10 mouse cellular contexts compared by ENCODE assay signal in genomic region chr10:86700251-86700650, GRCm38 (mm10). TPM values are rescaled to one million over a fixed set of nuclear protein-coding genes. Genes with fewer than 3 reads are reported as not detected.
A peak's percentile ranks its signal among the peaks of the same experiment; 100 is the strongest.
DNase-seq lines count a peak whose midpoint lies in the region; ATAC-seq and TF ChIP-seq lines count a peak whose summit lies in the region.
"Had no signal": no experiment of that assay in that cellular context is flagged by ENCODE, and none has a peak within 500 bp of the region (broad histone marks: within the 10 kb centered on the region; RNA-seq: fewer than 3 reads in every experiment).

No protein-coding gene starts in this region.

- 38% methylated on average over 3 of the region's 3 CpGs for WGBS in heart, embryonic 16.5 days
- WGBS in midbrain, embryonic 13.5 days = 79% methylated on average over 3 of the region's 3 CpGs
- 82% methylated on average over 3 of the region's 3 CpGs for WGBS in midbrain, embryonic 15.5 days
- 42% methylated on average over 3 of the region's 3 CpGs for WGBS in intestine, postnatal 0 days

- peak overlapping the region; percentile 32 for H3K4me2 ChIP-seq in heart, embryonic 16.5 days (ENCODE audit: low read depth, low read length)
- H3K4me2 ChIP-seq in midbrain, embryonic 13.5 days (replicated peaks) = no peak overlapping the region
- H3K4me2 ChIP-seq in midbrain, embryonic 15.5 days = no peak overlapping the region
- H3K4me2 ChIP-seq in intestine, postnatal 0 days (replicated peaks; ENCODE audit: low read depth) = no peak overlapping the region
- H3K4me2 ChIP-seq: limb, embryonic 15.5 days had no signal

- H3K9me3 ChIP-seq in heart, embryonic 16.5 days (replicated peaks; ENCODE audit: control insufficient read depth, low read length) = no peaks in the 10 kb centered on the region
- no peaks in the 10 kb centered on the region for H3K9me3 ChIP-seq in midbrain, embryonic 13.5 days
- H3K9me3 ChIP-seq in midbrain, embryonic 15.5 days = no peaks in the 10 kb centered on the region
- H3K9me3 ChIP-seq in intestine, postnatal 0 days (ENCODE audit: control insufficient read depth) = no peaks in the 10 kb centered on the region
- H3K9me3 ChIP-seq: limb, embryonic 15.5 days had no signal

- H3K27me3 ChIP-seq in heart, embryonic 16.5 days (ENCODE audit: control insufficient read depth, insufficient read depth, low read length) = no peaks in the 10 kb centered on the region
- no peaks in the 10 kb centered on the region for H3K27me3 ChIP-seq in midbrain, embryonic 13.5 days
- no peaks in the 10 kb centered on the region for H3K27me3 ChIP-seq in midbrain, embryonic 15.5 days (replicated peaks)
- H3K27me3 ChIP-seq in intestine, postnatal 0 days (replicated peaks; ENCODE audit: control insufficient read depth, insufficient read depth, low read length) = no peaks in the 10 kb centered on the region
- H3K27me3 ChIP-seq: limb, embryonic 15.5 days had no signal

- 0 out of 2 replicates have a peak overlapping the region, but pooled peaks have one; percentile 8 for H3K9ac ChIP-seq in heart, embryonic 16.5 days (ENCODE audit: low read length)
- H3K9ac ChIP-seq in midbrain, embryonic 13.5 days (replicated peaks) = peak overlapping the region; percentile 42
- H3K9ac ChIP-seq in midbrain, embryonic 15.5 days = no peak overlapping the region
- H3K9ac ChIP-seq in intestine, postnatal 0 days (ENCODE audit: low read depth, low read length) = no peak overlapping the region
- H3K9ac ChIP-seq: limb, embryonic 15.5 days had no signal

- no peak for ATAC-seq in heart, embryonic 16.5 days (replicated peaks; ENCODE audit: extremely low read depth, insufficient read depth, low FRiP score)
- no peak for ATAC-seq in midbrain, embryonic 13.5 days
- no peak for ATAC-seq in midbrain, embryonic 15.5 days (replicated peaks)
- no peak for ATAC-seq in intestine, postnatal 0 days
- no peak for ATAC-seq in monocyte, adult 5-6 weeks (replicated peaks; ENCODE audit: insufficient number of reproducible peaks, low FRiP score, low TSS enrichment, poor library complexity, severe bottlenecking)

- peaks cover 43% of the 10 kb centered on the region for H3K4me1 ChIP-seq in heart, embryonic 16.5 days (ENCODE audit: control insufficient read depth, insufficient read depth, low read length)
- H3K4me1 ChIP-seq in midbrain, embryonic 13.5 days (replicated peaks) = peaks cover 55% of the 10 kb centered on the region
- H3K4me1 ChIP-seq in midbrain, embryonic 15.5 days = peaks cover 50% of the 10 kb centered on the region
- peaks cover 13% of the 10 kb centered on the region; the same call in 1 of the 2 replicates for H3K4me1 ChIP-seq in intestine, postnatal 0 days (replicated peaks; ENCODE audit: control insufficient read depth, insufficient read depth, low read length)

- intact Hi-C loops in heart, postnatal 36 days (cut with DNase I) = loop anchor here (10.0 kb wide), 2 partner anchors 675 to 745 kb away; partner anchors contain the start of genes Fbxo7 and Rtcb

- no peak for DNase-seq in heart, postnatal 36 days
- no peak for DNase-seq in thymus, postnatal 0 days (ENCODE audit: low spot score)
- DNase-seq: kidney, adult 8-10 months; right cerebral cortex, postnatal 14 days had no signal

- 0 out of 2 replicates have a peak overlapping the region, but pooled peaks have one; percentile 10 for H3K4me3 ChIP-seq in heart, embryonic 16.5 days (ENCODE audit: low read length)
- no peak overlapping the region for H3K4me3 ChIP-seq in midbrain, embryonic 13.5 days (replicated peaks)
- H3K4me3 ChIP-seq in midbrain, embryonic 15.5 days = no peak overlapping the region
- no peak overlapping the region for H3K4me3 ChIP-seq in intestine, postnatal 0 days (ENCODE audit: low read depth, low read length)
- H3K4me3 ChIP-seq: limb, embryonic 15.5 days had no signal

- TF ChIP-seq CTCF in intestine, postnatal 0 days (IDR thresholded peaks at IDR 0.05; ENCODE audit: low read depth) = no peak

- H3K27ac ChIP-seq in heart, embryonic 16.5 days (ENCODE audit: low read length) = no peak overlapping the region
- H3K27ac ChIP-seq in midbrain, embryonic 13.5 days = no peak overlapping the region
- H3K27ac ChIP-seq in midbrain, embryonic 15.5 days = no peak overlapping the region
- 0 out of 2 replicates have a peak overlapping the region, but pooled peaks have one; percentile 21 for H3K27ac ChIP-seq in intestine, postnatal 0 days (ENCODE audit: low read depth, low read length)
- H3K27ac ChIP-seq: limb, embryonic 15.5 days had no signal

- H3K36me3 ChIP-seq in heart, embryonic 16.5 days (ENCODE audit: control insufficient read depth, insufficient read depth) = peaks cover 62% of the 10 kb centered on the region
- H3K36me3 ChIP-seq in midbrain, embryonic 13.5 days = peaks cover 67% of the 10 kb centered on the region
- H3K36me3 ChIP-seq in midbrain, embryonic 15.5 days (replicated peaks) = peaks cover 51% of the 10 kb centered on the region
- peaks cover 59% of the 10 kb centered on the region for H3K36me3 ChIP-seq in intestine, postnatal 0 days (ENCODE audit: control insufficient read depth, insufficient read depth)

RNA-seq across cellular contexts. Expression of gene Hsp90b1, which starts 5.1 kb away (rescaled TPM):
- polyA plus RNA-seq in heart, embryonic 16.5 days (2015; fragmentation: Nextera tagmentation; extraction: Ambion mirVana) = 415 and 417 TPM in 2 replicates
- total RNA-seq in heart, postnatal 36 days (2021) = 100 to 1,000 TPM; 360 to 389 TPM
- 345 and 354 TPM in 2 replicates for polyA plus RNA-seq in midbrain, embryonic 13.5 days (2015; fragmentation: Nextera tagmentation; extraction: Ambion mirVana)
- polyA plus RNA-seq in midbrain, embryonic 15.5 days (2015; fragmentation: Nextera tagmentation; extraction: Ambion mirVana) = 297 and 302 TPM in 2 replicates
- polyA plus RNA-seq in intestine, postnatal 0 days (2015; fragmentation: Nextera tagmentation; extraction: Ambion mirVana) = 296 and 334 TPM in 2 replicates
- 239 and 324 TPM in 2 replicates for polyA plus RNA-seq in thymus, postnatal 0 days (2015; fragmentation: Nextera tagmentation; extraction: Ambion mirVana)
- 803 to 969 TPM (median 962 TPM) in 3 replicates for total RNA-seq in monocyte, adult 5-6 weeks (2017)

RNA-seq across cellular contexts. Expression of gene Ttc41, which starts 5.4 kb away (rescaled TPM):
- 1.7 and 1.9 TPM in 2 replicates for polyA plus RNA-seq in heart, embryonic 16.5 days (2015; fragmentation: Nextera tagmentation; extraction: Ambion mirVana)
- 1 to 10 TPM; 1.4 to 2.2 TPM for total RNA-seq in heart, postnatal 36 days (2021)
- polyA plus RNA-seq in midbrain, embryonic 13.5 days (2015; fragmentation: Nextera tagmentation; extraction: Ambion mirVana) = 2.4 and 3.5 TPM in 2 replicates
- polyA plus RNA-seq in midbrain, embryonic 15.5 days (2015; fragmentation: Nextera tagmentation; extraction: Ambion mirVana) = 2.1 and 2.4 TPM in 2 replicates
- polyA plus RNA-seq in intestine, postnatal 0 days (2015; fragmentation: Nextera tagmentation; extraction: Ambion mirVana) = 0.59 TPM in 2 replicates
- 1.7 and 2.1 TPM in 2 replicates for polyA plus RNA-seq in thymus, postnatal 0 days (2015; fragmentation: Nextera tagmentation; extraction: Ambion mirVana)
- total RNA-seq in monocyte, adult 5-6 weeks (2017) = 0.48 to 1.4 TPM (median 1.1 TPM) in 3 replicates

Comparison
In these comparisons a context has a peak if more than half of its experiments do, and no peak if none do; other contexts are left out.
1. H3K9ac ChIP-seq: peak in heart, embryonic 16.5 days (single experiment) and midbrain, embryonic 13.5 days (single experiment); none in midbrain, embryonic 15.5 days (single experiment) and intestine, postnatal 0 days (single experiment).